Mouse (Mus musculus) midbrain, embryonic 10.5 days (tissue): ENCODE results near the gene Pxmp2. TPM values are rescaled to one million over a fixed set of nuclear protein-coding genes. Genes with fewer than 3 reads are reported as not detected.

ENCODE experiments used
- DNase-seq: peaks from one replicate; pipeline ENCODE4 v3.0.0-alpha.2; 2017; ENCODE audit warnings: low spot score
- H3K27ac ChIP-seq: fragments of 300-500 bp; sonication (generic); replicated peaks from 2 replicates; pipeline ENCODE4 v1.5.1; 2016; ENCODE audit warnings: mild to moderate bottlenecking
- H3K27me3 ChIP-seq: fragments of 300-500 bp; sonication (generic); 2 replicates; pipeline ENCODE4 v1.6.1; 2016; ENCODE audit warnings: low read depth, mild to moderate bottlenecking; ENCODE audit not compliant: poor library complexity, severe bottlenecking
- H3K36me3 ChIP-seq: fragments of 300-500 bp; sonication (generic); 2 replicates; pipeline ENCODE4 v1.6.1; 2016; ENCODE audit warnings: mild to moderate bottlenecking, moderate library complexity
- H3K4me1 ChIP-seq: fragments of 300-500 bp; sonication (generic); 2 replicates; pipeline ENCODE4 v1.6.1; 2016
- H3K4me3 ChIP-seq: fragments of 300-500 bp; sonication (generic); 2 replicates; pipeline ENCODE4 v1.5.1; 2016; ENCODE audit warnings: mild to moderate bottlenecking, moderate library complexity
- H3K9me3 ChIP-seq: fragments of 300-500 bp; sonication (generic); replicated peaks from 2 replicates; pipeline ENCODE4 v1.6.1; 2016; ENCODE audit warnings: mild to moderate bottlenecking
- WGBS: fragments of 180-500 bp; shearing (Covaris S2); methylation state at CpG from one replicate; pipeline ENCODE4 v1.1.7; 2016; 5-methylcytosine and 5-hydroxymethylcytosine counted together
- polyA plus RNA-seq: library from polyadenylated mRNA; unstranded; fragments of >200 nt; fragmentation: Nextera tagmentation; extraction: Ambion mirVana; gene quantifications from 2 replicates; pipeline ENCODE4 v1.2.1, GENCODE M21; 2016

The Pxmp2 gene
- polyA plus RNA-seq, 1 experiment from 2014 or later = 14.8 TPM

- no peaks in the 10 kb centered on the region for H3K9me3 ChIP-seq
- 86% methylated on average over 3 of the region's 3 CpGs for WGBS
- DNase-seq = no peak
- no peaks in the 10 kb centered on the region for H3K27me3 ChIP-seq
- peaks cover 4% of the 10 kb centered on the region for H3K4me1 ChIP-seq
- H3K4me3 ChIP-seq = no peak overlapping the region
- no peak overlapping the region for H3K27ac ChIP-seq
- H3K36me3 ChIP-seq = peaks cover 59% of the 10 kb centered on the region
Measured at GRCm38 (mm10) chr5:110225056-110225455, 60.9 kb downstream of the Pxmp2 start.

Other genes with a start within 250 kb of the Pxmp2 start
- gene Gm17655, start 213.7 kb downstream of the Pxmp2 start, polyA plus RNA-seq = 4.9 and 5.9 TPM in 2 replicates
- gene Gm35315, start 191.8 kb downstream of the Pxmp2 start, polyA plus RNA-seq = 1.3 and 2.6 TPM in 2 replicates
- gene Plcxd1, start 186.2 kb downstream of the Pxmp2 start, polyA plus RNA-seq = 1.1 and 1.8 TPM in 2 replicates
- gene Gtpbp6, start 178.0 kb downstream of the Pxmp2 start, polyA plus RNA-seq = 30.0 and 36.2 TPM in 2 replicates
- gene Zfp605, start 176.1 kb downstream of the Pxmp2 start, polyA plus RNA-seq = 6.0 and 7.9 TPM in 2 replicates
- gene Chfr, start 150.3 kb downstream of the Pxmp2 start, polyA plus RNA-seq = 53.4 and 62.2 TPM in 2 replicates
- gene Golga3, start 109.5 kb downstream of the Pxmp2 start, polyA plus RNA-seq = 16.4 and 18.3 TPM in 2 replicates
- 30.9 and 31.2 TPM in 2 replicates for gene Ankle2, start 55.2 kb downstream of the Pxmp2 start, polyA plus RNA-seq
- 99.3 and 104 TPM in 2 replicates for gene Pgam5, start 16.3 kb downstream of the Pxmp2 start, polyA plus RNA-seq
- gene Pole, start 120 bp upstream of the Pxmp2 start, polyA plus RNA-seq = 40.8 and 44.1 TPM in 2 replicates
- gene P2rx2, start 57.0 kb upstream of the Pxmp2 start, polyA plus RNA-seq = 0.62 and 0.73 TPM in 2 replicates
- not detected in 2 replicates for gene Lrcol1, start 58.5 kb upstream of the Pxmp2 start, polyA plus RNA-seq
- 10.3 and 14.6 TPM in 2 replicates for gene Fbrsl1, start 162.3 kb upstream of the Pxmp2 start, polyA plus RNA-seq